Mouse (Mus musculus): Measurements from ENCODE around the gene Oas1a.

- TF ChIP-seq CTCF (IDR thresholded peaks at IDR 0.05; ENCODE audit: low read depth, low read length) (peak; percentile 56; the same call in 1 of the 2 replicates), POLR2A (IDR thresholded peaks at IDR 0.05; ENCODE audit: borderline replicate concordance, low read depth, low read length) (no peak)
These were observed 57.7 kb downstream of the Oas1a start for GRCm38 (mm10) chr5:120849601-120850136.

Data from bone marrow macrophage, adult 2 months (primary cell).